Mouse (Mus musculus) testis, adult 2 months (tissue): ENCODE results near the gene Apol7c.

Experiments used
- CTCF ChIP-seq: fragments of 200-500 bp; IDR thresholded peaks from 2 replicates; pipeline ENCODE4 v1.5.1; 2012; ENCODE audit warnings: low read depth, mild to moderate bottlenecking, inconsistent platforms, low read length, moderate library complexity; ENCODE audit not compliant: control insufficient read depth, insufficient read depth, insufficient replicate concordance
- POLR2A ChIP-seq: fragments of 200-500 bp; IDR thresholded peaks from 2 replicates; pipeline ENCODE4 v1.6.1; 2012; ENCODE audit warnings: low read depth, mild to moderate bottlenecking, inconsistent platforms, low read length, moderate library complexity; ENCODE audit not compliant: control insufficient read depth

DNA sequence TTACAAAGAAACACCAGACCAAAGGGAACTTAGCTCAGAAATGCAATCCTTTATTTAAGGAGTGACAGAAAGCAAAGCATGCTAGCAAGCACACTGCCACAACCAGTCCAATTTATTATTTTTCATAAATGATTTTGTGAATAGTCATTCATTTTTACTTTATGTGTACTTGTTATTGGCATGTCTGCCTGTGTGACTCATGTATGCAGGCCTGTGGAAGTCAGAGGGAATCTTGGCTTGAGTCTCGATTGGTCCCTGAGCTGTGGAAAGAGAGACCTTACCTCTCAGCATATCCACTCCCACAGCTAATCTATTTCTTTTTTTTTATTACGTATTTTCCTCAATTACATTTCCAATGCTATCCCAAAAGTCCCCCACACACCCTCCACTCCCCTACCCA is 45.7 kb upstream of the Apol7c start:
- TF ChIP-seq POLR2A (no peak), CTCF (no peak)
